Mouse (Mus musculus) kidney, adult 8-10 months (tissue): ENCODE data around the gene Ddah1.

Experiments used
- DNase-seq, 2 experiments: peaks; one replicate each; pipeline ENCODE4 v3.0.0; 2022

Gene Ddah1

DNA sequence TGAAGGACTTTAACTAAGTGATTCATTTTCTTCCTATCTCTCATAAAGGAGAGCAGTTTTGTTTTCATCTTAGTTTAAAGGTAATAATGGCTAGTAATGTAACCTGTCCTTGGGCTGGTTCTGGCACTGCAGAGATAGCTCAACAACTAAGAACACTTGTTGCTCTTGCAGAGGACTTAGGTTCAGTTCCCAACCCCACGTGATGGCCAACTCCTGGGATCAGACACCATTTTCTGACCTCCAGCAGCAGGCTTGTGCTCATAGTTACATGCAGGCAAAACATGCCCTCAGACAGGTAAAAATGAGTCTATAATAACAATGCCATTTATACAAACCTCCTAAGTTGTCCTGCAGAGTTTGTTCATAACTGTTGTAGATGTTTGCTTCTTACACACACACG is 5.9 kb downstream of the Ddah1 start:
- DNase-seq, result no peak

DNA sequence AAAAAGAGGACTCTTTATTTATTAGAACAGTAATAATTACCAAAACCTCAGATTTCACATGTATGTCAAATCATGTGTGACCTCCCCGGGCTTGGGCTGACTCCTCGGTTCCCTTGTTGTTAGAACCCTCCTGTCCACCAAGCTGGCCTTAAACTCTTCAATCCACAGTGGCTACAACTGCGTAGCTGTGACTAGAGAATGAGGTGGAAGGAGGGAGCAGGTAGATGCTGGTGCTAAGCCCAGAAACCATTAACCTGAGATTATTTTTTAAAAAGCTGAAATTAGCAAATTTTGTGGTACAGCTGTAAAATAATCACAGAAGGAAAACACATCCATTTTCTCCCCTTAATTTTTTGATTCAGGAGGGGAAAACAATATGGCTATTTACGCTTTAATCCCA is 10.0 kb downstream of the Ddah1 start:
- no peak for DNase-seq

DNA sequence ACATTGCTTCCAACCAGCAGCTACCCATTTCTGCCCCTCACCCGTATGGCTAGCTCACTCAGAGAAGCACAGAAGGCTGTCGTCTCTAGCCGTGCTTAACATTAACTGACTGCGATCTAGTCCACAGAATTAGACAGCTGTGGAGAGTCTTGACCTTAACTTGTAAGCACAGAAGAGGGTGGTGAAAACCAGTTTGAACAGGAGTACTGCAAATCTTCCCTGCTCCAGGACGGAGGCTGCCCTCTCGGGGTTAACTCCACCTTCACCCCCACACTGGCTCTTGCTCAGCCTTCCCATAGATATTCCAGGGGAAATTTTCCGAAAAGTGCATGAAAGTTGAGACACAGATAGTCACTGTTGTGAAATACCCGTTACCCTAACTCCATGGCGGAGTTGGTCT is 14.9 kb downstream of the Ddah1 start:
- peak in 1 of 2 experiments; percentile 55 for DNase-seq

DNA sequence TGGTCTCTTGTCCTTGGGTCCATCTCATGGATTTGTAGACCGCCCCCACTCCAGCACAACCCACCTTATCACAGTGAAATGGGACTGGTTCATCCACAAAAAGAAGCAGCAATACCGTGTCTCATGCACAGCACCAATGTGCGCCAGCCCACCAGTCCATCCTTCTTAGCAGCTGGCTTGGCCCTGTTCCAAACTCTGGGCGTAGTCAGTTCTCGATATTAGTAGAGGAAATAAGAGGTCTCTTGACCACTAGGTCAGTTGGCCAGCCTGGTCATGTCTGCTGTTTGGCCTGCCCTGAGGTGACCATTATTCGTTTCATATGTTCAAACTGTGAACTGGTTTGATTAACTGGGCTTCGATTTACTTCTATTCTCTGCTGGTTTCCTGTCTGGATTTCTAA is 15.9 kb downstream of the Ddah1 start:
- no peak for DNase-seq

DNA sequence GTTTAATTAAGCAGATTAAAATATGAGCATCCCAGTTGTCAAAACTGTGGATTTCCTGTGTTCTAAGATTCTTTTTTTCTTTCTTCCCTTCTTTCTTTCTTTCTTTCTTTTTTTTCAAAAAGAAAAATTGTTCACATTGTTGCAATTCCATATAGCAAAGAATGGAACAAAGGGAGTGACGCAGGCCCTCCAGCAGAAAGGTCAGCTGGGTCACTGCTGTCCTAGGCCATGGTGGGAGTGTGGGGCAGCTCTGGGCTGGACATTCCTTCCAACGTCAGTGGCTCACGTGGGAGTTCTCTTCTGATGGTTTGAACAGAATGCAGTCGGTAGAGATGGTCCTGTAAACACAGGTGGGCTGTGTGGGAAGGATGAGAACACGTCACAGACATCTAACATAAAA is 16.8 kb downstream of the Ddah1 start:
- DNase-seq, result no peak

DNA sequence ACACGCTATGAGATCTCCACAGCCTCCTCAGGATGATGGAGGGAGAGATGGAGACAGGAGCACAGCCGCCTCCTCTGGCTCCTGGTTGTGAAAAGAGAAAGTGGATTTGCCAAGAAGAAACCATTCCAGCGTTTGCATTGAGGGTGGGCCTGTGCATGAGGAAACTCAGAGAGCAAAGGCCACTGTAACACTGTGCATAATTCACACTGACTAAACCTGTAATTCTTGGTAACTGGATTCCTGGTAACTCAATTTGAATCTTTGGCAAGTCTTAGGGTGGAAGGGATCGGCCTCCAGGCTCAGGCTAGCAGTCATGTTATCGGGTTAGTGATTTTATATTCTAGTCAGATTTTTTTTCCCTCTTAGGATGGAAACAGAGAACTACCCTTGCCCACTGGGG is 17.4 kb downstream of the Ddah1 start:
- DNase-seq, result peak; percentile 44 to 55

DNA sequence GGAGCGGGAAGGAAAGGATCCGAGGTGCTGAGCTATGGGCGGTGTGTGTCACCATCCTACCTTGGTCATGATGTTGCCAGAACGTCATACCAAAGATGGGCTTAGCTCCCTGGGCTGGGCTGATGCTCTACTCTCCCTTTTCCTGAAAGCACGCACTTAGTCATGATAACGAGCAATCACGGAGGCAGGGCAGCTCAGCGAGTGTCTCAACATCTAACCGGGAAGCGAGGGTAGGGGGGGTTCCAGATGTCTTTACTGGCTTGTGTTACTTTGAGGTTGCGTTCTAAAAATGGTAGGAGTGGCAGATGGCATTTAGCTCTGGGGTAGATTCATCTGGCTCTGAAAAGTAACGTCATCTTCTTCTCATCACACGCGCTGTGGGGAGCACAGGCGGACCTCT is 18.5 kb downstream of the Ddah1 start:
- no peak for DNase-seq

DNA sequence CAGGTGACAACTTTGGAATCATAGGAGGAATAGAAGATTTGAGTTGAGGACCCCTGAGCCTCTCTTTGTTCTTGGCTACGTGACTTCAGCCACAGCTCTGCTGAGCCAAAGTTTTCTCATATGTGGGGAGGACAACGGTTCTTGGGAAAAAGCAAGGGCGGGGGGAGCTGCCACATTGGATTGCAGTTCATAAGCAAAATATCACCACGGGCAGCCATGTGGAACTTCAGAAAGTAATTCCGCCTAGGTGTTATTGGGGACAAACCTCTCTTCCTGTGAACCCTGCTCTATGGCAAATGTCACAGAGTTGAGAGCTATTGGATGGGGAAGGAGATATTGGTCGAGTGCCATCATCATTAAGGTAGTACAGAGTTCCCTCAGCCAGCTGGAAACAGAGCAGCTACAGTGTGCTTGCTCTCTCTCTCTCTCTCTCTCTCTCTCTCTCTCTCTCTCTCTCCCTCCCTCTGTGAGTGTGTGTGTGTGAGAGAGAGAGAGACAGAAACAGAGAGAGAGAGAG is 20.0 kb downstream of the Ddah1 start:
- DNase-seq, result peak; percentile 38 to 41

DNA sequence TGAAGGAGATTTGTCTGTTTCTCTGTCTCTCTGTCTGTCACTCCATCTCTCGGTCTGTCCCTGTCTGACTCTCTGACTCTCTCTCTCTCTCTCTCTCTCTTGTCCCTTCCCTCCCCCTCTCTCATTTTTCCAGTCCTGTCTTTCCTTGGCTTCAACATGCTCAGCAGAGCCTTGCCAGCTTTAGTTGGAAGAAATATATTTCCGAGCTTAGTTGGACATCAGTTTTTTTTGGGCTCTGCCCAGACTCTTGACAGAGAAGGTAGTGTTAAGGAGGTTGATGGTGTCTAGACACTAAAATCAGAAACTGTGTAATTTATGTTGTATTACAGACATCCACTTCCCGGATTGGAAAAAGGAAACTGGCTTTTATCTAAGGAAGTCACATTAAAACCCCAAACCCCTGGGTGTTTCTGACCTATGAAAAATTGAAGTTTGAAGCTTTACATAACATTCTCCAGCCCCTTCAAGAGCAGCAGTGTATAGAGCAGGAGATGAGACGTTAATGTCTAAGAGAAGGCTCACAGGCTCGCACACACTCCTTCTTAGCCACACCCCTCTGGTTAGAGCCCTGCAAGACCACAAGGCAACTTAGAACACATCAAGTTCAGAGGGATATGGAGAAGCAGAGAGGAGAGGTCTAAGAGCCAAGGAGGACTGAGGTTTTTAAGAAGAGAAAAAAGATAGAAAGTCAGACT is 21.0 kb downstream of the Ddah1 start:
- DNase-seq, result no peak

DNA sequence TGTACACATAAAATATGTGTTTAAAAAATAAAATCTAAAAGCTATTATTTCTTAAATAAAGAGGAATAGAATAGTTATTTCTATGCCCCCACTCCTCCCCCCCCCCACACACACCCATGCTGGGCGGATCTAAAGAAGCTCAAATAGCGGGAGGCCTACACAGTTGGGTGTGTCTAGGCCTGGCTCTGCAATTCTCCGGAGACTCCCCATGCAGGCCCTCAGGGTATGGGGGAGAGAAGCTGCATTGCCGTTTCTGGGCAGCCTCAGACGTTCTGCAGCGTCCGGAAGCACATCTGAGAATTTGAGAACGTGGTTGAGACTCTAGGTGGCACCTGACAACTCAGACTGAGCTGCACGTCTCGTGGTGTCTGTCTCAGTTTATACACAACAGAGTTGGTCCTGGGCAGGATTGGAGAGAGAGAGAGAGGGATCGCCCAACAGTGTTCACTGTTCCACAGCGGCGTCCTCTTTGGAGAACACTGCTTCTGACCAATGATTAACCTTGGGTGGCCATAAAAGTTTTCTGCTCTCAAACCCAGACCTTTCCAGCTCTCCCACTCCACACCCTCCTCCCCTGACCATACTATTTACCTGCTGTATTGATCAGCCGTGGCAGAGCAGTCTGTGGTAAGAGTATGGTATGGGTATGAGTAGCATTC is 22.4 kb downstream of the Ddah1 start:
- DNase-seq, result peak; percentile 53 to 67

DNA sequence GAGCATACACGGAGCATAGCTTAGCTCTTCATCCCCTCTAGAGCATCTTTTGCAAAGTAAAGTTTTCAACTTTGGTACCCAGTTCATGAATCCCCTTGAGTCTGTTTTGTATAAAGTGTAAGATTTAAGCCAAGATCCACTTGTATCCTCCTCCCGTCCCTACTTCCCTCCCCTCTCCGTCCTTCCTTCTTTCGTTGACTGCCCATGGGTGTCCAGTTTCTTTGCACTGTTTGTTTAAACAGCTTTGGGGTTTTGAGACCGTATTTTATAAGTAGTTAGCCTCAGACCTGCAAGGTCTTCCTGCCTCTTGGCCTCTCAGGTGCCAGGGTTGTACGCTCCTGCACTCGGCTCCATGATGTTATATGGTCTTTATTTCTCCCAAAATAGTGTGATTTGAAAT is 26.8 kb downstream of the Ddah1 start:
- DNase-seq, result no peak

DNA sequence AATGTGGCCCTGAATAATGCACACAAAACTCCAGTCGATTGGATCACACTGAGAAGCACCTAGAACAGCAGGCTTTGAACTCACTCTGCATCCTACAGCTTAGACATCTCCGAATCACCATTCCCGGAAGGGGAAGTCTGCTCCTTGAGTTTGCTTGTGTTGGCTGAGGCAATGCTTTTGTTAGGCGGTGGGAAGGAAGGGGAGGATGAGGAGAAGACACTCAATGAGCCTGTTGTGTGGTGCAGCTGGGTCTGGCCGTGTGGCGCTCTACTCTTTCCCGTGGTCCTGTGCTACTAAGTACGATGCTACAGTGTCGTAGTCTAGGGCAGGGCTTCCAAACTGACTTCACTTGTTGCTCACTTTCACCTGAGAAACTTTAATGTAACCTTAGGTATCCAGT is 28.8 kb downstream of the Ddah1 start:
- no peak for DNase-seq

DNA sequence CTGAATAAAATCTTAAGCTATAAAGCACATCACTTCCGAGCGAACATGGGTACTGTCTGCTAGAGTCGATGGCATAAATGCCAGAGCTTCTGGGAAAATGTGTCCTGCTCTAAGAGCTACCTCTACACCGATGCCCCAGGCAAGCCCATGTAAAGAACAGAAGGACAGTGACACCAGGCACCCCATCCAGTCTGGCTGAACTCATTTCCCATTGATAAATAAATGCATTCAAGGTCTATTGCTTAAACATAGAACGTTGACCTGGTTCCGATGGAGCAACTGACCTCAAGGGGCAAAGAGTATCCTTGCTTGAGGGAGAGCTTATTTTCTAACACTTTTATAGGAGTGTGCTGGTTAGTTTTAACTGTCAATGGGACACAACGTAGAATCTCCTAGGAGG is 30.6 kb downstream of the Ddah1 start:
- DNase-seq, result no peak

DNA sequence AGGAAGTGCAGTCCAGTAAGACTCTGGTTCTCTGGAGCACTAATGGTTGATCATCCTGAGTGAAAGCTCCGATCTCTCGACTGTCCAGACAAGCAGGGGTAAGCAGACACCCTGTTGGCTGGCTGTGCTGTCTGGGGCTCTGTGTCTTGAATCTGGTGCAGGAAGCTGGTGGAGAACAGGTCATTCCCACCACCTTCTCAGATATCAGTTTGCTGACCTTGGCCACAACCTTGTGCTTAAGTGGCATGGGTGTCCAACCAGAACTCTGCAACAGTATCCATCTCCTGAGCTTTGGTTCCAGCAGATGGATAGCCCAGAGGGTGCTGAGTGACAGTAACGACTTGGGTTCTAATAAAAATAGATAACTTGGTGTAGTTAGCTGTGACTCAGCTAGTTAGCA is 31.8 kb downstream of the Ddah1 start:
- DNase-seq, result no peak

DNA sequence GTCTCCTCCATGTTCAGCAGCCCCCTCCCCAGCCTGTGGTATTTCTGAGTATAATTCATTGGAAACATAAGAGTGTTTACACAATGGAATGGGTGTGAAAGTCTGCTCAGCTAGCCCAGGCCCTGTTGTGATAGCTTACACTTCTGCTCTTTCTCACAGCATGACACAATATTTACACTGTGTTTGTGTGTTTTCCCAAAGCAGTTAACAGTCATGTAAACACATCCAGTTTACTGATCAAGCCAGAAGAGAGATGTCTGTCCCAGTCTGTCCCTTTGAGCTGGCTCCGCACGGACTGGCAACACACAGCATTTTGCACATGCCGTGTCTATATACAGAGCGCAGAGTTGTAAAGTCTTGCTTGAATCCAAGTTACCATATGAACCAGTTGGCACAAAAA is 32.2 kb downstream of the Ddah1 start:
- no peak for DNase-seq

DNA sequence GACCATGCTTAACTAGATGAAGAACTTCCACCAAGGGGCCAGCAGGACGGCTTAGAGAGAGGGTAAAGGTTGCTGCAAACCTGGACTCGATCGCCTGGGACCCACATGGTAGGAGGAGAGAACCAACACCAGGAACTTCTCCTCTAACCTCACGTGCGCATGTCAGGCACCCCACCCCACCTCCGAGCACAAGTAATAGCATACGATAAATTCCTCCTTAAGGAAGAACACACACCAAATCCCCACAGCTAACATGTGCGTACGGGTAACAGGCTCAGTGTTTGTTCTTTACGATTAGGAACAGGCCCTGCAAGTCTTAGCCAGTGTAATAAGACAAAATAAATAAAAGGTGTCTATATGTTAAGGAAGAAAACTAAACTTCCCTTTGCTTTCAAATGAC is 35.9 kb downstream of the Ddah1 start:
- DNase-seq, result no peak

DNA sequence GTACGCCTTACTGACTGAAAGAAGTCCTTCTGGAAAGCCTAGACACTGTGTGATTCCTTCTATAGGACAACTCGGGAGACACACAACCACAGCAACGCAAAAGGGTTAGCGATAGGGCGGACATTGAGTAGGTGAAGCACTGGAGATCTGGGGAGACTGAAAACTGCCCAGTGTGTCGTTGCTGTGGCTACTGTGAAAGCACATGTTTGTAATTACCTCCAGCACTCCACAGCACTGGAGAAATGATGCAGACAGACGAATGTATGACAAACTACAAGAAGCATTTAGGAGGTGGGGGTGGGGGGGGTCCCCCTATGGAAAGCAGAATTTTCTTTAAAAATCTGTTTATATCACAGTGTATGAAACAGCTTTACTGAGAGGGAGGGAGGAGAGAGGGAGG is 37.4 kb downstream of the Ddah1 start:
- DNase-seq, result no peak

DNA sequence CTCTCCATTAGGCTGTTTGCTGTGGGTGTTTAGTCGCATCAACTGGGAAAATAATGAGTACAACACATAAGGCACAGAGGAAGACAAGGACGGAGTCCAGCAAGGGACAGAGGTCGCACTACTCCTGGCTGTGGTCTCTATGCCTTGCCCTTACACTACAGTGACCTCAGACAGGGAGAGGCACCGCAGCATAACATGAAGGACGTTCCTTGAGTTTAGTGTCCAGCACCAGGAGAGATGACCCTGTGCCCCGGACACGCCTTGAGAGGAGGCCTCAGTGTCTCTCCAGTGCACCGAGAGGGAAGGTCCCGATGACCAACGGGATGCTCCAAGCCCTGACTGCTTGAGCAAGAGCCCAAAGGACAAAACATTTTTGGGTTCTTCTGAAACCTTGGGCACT is 39.6 kb downstream of the Ddah1 start:
- DNase-seq, result no peak

DNA sequence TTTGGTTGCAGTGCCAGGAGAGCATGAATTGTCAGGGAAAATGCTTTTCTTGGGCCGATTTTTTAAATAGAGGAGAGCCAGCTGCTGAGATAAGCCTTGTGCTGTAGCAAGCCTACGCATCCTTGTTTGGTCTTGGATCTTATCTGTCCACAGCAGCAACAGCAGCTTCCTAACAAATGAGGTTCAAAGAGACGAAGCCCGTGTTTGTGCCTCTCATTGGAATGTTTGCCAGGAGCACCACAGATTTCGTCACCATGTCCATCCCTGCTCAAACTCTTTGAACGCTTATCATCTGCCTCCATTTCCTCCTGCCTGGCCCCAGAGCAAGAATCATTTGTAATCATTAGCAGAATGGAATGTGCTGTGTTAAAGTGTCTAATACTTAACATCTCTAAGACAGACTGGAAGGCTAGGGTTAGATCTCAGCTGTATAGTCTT is 40.3 kb downstream of the Ddah1 start:
- peak; percentile 73 to 83 for DNase-seq

DNA sequence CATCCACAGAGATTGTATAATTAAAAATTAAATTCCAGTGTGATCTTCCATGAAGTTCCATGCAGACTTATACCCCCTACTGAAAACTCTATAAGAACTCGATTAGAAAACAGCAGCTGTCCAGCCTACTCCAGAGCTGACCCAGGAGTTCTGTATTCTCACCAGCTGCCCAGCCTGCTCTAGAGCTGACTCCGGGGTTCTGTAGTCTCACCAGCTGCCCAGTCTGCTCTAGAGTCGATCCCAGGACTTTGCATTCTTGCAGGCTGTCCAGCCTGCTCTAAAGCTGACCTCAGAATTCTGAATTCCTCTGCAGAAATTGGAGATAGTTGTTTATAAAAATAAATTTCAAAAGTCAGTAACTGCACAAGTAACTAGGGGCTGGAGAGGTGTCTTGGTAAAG is 40.9 kb downstream of the Ddah1 start:
- DNase-seq, result no peak

DNA sequence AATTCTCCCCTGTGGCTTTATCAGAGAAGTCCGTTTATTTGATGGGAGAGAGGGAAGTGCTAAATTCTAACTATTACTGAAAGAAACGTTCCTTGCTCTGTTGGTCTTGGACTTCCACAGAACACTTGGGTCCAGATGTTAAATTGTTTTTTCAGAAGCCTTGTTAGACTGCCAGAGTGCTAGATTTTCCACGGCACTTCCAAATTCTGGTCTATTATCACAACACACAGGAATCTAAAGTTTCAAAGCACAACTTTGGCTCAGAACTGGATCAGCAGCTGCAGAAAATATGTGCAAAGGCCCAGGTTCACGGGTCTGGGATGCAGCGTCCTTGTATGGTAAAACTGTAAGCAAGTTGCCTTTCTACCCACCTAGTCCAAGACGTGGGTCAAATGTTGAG is 43.6 kb downstream of the Ddah1 start:
- no peak for DNase-seq

DNA sequence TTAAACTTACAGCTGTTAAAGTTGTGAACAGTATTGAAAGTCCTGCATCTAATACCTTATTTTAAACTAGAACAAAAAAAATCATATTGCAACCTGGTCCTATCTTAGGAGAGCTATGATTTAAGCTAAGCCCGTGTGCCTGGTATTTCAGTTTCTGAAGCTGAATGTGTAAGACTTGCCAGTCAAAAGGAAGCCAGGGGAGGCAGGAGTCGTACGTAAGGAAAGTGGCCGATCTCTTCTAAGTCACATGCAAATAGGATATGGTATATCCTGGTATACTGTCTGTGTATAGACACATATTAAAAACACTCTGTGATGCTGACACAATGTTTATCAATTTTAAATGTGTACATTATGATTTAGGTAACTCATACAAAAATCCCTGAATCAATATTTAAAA is 47.4 kb downstream of the Ddah1 start:
- no peak for DNase-seq

DNA sequence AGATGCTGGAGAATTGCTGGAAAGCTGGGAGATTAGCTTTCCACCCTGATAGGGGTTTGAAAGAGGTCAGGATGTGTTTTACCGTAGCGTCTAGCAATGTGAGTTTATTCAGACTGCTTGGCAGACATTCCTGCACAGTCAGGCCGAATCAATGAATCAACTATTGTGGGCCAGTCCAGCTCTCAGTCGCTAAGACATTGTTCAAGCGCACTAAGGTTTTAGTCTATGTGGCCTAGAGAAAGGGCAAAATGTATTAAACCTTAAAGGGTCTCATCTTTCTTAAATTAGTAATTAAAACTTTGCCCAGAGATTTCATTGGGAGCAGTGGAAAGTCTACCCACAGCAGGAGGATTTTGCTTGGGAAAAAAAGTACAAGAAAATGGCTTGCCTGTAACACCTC is 48.0 kb downstream of the Ddah1 start:
- peak in 1 of 2 experiments; percentile 34 for DNase-seq

DNA sequence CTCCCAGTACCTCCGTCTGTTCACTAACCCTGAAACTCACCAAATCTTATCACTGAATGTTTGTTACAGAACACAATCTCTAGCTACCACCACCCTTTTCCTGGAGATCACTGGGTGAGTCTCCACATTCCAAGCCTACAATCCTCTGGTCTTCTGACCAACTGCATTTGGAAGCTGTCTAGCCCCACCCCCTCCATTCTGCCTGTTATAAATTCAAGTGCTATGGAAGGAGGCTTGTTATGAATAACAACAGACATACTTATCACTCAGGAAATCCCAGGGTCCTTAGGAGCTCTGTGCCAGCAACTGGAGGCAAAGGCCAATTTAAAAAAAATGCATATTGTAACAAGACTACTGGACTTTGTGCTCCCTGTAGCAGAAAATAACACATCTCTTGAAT is 58.3 kb downstream of the Ddah1 start:
- DNase-seq, result no peak

DNA sequence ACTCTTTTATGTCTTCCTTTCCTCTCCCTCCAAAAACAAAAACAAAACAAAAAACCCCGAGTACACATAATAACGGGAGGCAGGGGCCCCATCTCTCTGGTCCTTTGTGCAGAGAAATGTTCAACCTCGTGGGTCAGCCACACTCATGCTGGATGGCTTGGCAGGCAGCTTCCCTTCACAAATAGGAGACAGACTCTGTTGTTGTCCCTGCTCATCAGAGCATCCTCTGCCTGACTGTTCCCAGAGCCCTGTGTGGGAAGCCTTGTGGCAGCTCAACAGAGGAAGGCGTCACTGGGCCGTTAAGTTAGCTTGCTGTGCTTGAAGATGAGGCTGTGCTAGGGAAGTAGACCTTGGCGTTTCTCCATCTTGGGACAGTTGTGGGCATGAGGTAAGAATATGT is 58.8 kb downstream of the Ddah1 start:
- DNase-seq, result no peak
